Mouse (Mus musculus) neural tube, embryonic 14.5 days (tissue): Measurements from ENCODE around the gene Psma2. TPM values are rescaled to one million over a fixed set of nuclear protein-coding genes. Genes with fewer than 3 reads are reported as not detected.

ENCODE experiments used
- polyA plus RNA-seq: library from polyadenylated mRNA; unstranded; fragments of >200 nt; fragmentation: Nextera tagmentation; extraction: Ambion mirVana; gene quantifications from 2 replicates; pipeline ENCODE4 v1.2.1, GENCODE M21; 2014

The Psma2 gene
- polyA plus RNA-seq, 1 experiment from 2014 or later: 181 TPM

Other genes starting within 250 kb of the Psma2 start
- gene Hecw1, start 90.0 kb upstream of the Psma2 start, polyA plus RNA-seq: 50.6 and 55.3 TPM in 2 replicates
- gene Mrpl32, start 75 bp upstream of the Psma2 start, polyA plus RNA-seq: 127 and 130 TPM in 2 replicates
- 46.0 and 47.3 TPM in 2 replicates for gene AW209491, start 16.9 kb downstream of the Psma2 start, polyA plus RNA-seq